Mouse (Mus musculus) cerebral cortex, adult 2 months (tissue): ENCODE measurements around the gene Tmem151b.

ENCODE experiments used
- WGBS: fragments of 180-500 bp; shearing (Covaris S2); methylation state at CpG from one replicate; pipeline ENCODE4 v1.1.7; 2018; 5-methylcytosine and 5-hydroxymethylcytosine counted together

Tmem151b gene

GRCm38 (mm10) chr17:45564531-45565084 lies 15.1 kb upstream of the Tmem151b start:
- 11% methylated on average over 18 of the region's 18 CpGs for WGBS

GRCm38 (mm10) chr17:45563655-45564530 lies 14.4 kb upstream of the Tmem151b start, which contains the start of gene Slc35b2:
TSS of gene Slc35b2 (plus strand) at chr17:45563874.
- 2% methylated on average over 59 of the region's 61 CpGs for WGBS

GRCm38 (mm10) chr17:45563216-45563615 lies 13.7 kb upstream of the Tmem151b start:
- WGBS, result 77% methylated on average over 12 of the region's 12 CpGs

- WGBS, result 95% methylated on average over 15 of the region's 15 CpGs
These were observed 10.5 kb upstream of the Tmem151b start for GRCm38 (mm10) chr17:45559732-45560525.

- WGBS, result 63% methylated on average over 16 of the region's 16 CpGs
These were observed 8.8 kb upstream of the Tmem151b start for GRCm38 (mm10) chr17:45557998-45558862.

- WGBS, result 79% methylated on average over 7 of the region's 7 CpGs
These were observed 7.9 kb upstream of the Tmem151b start for GRCm38 (mm10) chr17:45557246-45557824.

GRCm38 (mm10) chr17:45556514-45557245 lies 7.2 kb upstream of the Tmem151b start:
- 77% methylated on average over 3 of the region's 3 CpGs for WGBS

GRCm38 (mm10) chr17:45556107-45556489 lies 6.6 kb upstream of the Tmem151b start:
- 4% methylated on average over 14 of the region's 14 CpGs for WGBS

- WGBS, result under 1% methylated on average over 45 of the region's 45 CpGs
These were observed 6.1 kb upstream of the Tmem151b start, which contains the start of gene Nfkbie for GRCm38 (mm10) chr17:45555452-45556106. TSS of gene Nfkbie (plus strand) at chr17:45555703.

- 59% methylated on average over 1 of the region's 1 CpGs for WGBS
These were observed 4.9 kb upstream of the Tmem151b start for GRCm38 (mm10) chr17:45554420-45554819.

- WGBS, result 72% methylated on average over 3 of the region's 3 CpGs
These were observed 3.6 kb upstream of the Tmem151b start for GRCm38 (mm10) chr17:45553065-45553464.

- 3% methylated on average over 8 of the region's 8 CpGs for WGBS
These were observed 2.5 kb upstream of the Tmem151b start for GRCm38 (mm10) chr17:45551816-45552451.

- WGBS, result 67% methylated on average over 7 of the region's 7 CpGs
These were observed 1.8 kb upstream of the Tmem151b start for GRCm38 (mm10) chr17:45551249-45551796.

- 19% methylated on average over 5 of the region's 5 CpGs for WGBS
These were observed 776 bp upstream of the Tmem151b start for GRCm38 (mm10) chr17:45550253-45550652.

- 3% methylated on average over 66 of the region's 68 CpGs for WGBS
These were observed 650 bp downstream of the Tmem151b start for GRCm38 (mm10) chr17:45548541-45549512.

GRCm38 (mm10) chr17:45547461-45548190 lies 1.9 kb downstream of the Tmem151b start:
- 57% methylated on average over 5 of the region's 5 CpGs for WGBS

GRCm38 (mm10) chr17:45546941-45547340 lies 2.5 kb downstream of the Tmem151b start:
- 72% methylated on average over 16 of the region's 16 CpGs for WGBS
